Comparison of ENCODE assay signal across 17 mouse cellular contexts in genomic region chr5:137830238-137830637, GRCm38 (mm10). TPM values are rescaled to one million over a fixed set of nuclear protein-coding genes. Genes with fewer than 3 reads are reported as not detected.
DNase-seq lines count a peak whose midpoint lies in the region; ATAC-seq and TF ChIP-seq lines count a peak whose summit lies in the region.
"Had no signal": no experiment of that assay in that cellular context is flagged by ENCODE, and none has a peak within 500 bp of the region (broad histone marks: within the 10 kb centered on the region; RNA-seq: fewer than 3 reads in every experiment).

No protein-coding gene starts in this region.

- H3K27me3 ChIP-seq in heart, postnatal 0 days (ENCODE audit: control insufficient read depth, insufficient read depth, low read length) = no peaks in the 10 kb centered on the region
- no peaks in the 10 kb centered on the region for H3K27me3 ChIP-seq in lung, embryonic 15.5 days
- H3K27me3 ChIP-seq in lung, postnatal 0 days (replicated peaks; ENCODE audit: insufficient read depth, low read length) = no peaks in the 10 kb centered on the region
- no peaks in the 10 kb centered on the region for H3K27me3 ChIP-seq in liver, embryonic 11.5 days (replicated peaks; ENCODE audit: control insufficient read depth, insufficient read depth, low read length)
- H3K27me3 ChIP-seq: hindbrain, embryonic 15.5 days had no signal

- H3K36me3 ChIP-seq in heart, postnatal 0 days (replicated peaks; ENCODE audit: control insufficient read depth, insufficient read depth, low read length) = no peaks in the 10 kb centered on the region
- no peaks in the 10 kb centered on the region for H3K36me3 ChIP-seq in lung, embryonic 15.5 days
- H3K36me3 ChIP-seq in lung, postnatal 0 days (ENCODE audit: insufficient read depth, low read length) = no peaks in the 10 kb centered on the region
- no peaks in the 10 kb centered on the region for H3K36me3 ChIP-seq in liver, embryonic 11.5 days (ENCODE audit: control insufficient read depth, insufficient read depth, low read length)
- H3K36me3 ChIP-seq: forebrain, embryonic 10.5 days; hindbrain, embryonic 15.5 days had no signal

- intact Hi-C loops in heart, postnatal 14 days (cut with DNase I) = no loop called here

- no peak overlapping the region for H3K9ac ChIP-seq in heart, postnatal 0 days (replicated peaks; ENCODE audit: low read depth, low read length)
- no peak overlapping the region for H3K9ac ChIP-seq in lung, embryonic 15.5 days
- no peak overlapping the region for H3K9ac ChIP-seq in lung, postnatal 0 days (replicated peaks; ENCODE audit: low read depth)
- H3K9ac ChIP-seq in liver, embryonic 11.5 days (ENCODE audit: low read depth, low read length) = no peak overlapping the region
- H3K9ac ChIP-seq: hindbrain, embryonic 15.5 days had no signal

- no peaks in the 10 kb centered on the region for H3K4me1 ChIP-seq in heart, postnatal 0 days (ENCODE audit: control insufficient read depth, insufficient read depth)
- H3K4me1 ChIP-seq in lung, embryonic 15.5 days = no peaks in the 10 kb centered on the region
- H3K4me1 ChIP-seq in lung, postnatal 0 days (ENCODE audit: insufficient read depth, low read depth, low read length) = no peaks in the 10 kb centered on the region
- no peaks in the 10 kb centered on the region for H3K4me1 ChIP-seq in liver, embryonic 11.5 days (replicated peaks; ENCODE audit: control insufficient read depth, insufficient read depth, low read length)
- H3K4me1 ChIP-seq: forebrain, embryonic 10.5 days; hindbrain, embryonic 15.5 days had no signal

- H3K4me2 ChIP-seq in heart, postnatal 0 days (ENCODE audit: low read depth, low read length) = no peak overlapping the region
- H3K4me2 ChIP-seq in lung, embryonic 15.5 days = no peak overlapping the region
- no peak overlapping the region for H3K4me2 ChIP-seq in lung, postnatal 0 days (replicated peaks; ENCODE audit: low read depth, low read length)
- no peak overlapping the region for H3K4me2 ChIP-seq in liver, embryonic 11.5 days
- H3K4me2 ChIP-seq: hindbrain, embryonic 15.5 days had no signal

- no peak for TF ChIP-seq EP300 in heart, postnatal 0 days (IDR thresholded peaks at IDR 0.05; ENCODE audit: low read depth)
- TF ChIP-seq EP300 in lung, postnatal 0 days (IDR thresholded peaks at IDR 0.05) = no peak

- DNase-seq in heart, postnatal 0 days (ENCODE audit: low spot score) = no peak
- no peak for DNase-seq in heart, postnatal 14 days
- no peak for DNase-seq in lung, postnatal 0 days (ENCODE audit: low spot score)
- DNase-seq in liver, embryonic 11.5 days (ENCODE audit: low spot score) = no peak
- peak; percentile 29 for DNase-seq in testis, postnatal 10 days (ENCODE audit: low spot score)
- no peak for DNase-seq in cerebellum, postnatal 25 days
- DNase-seq: cerebellum, adult 9-10 months; lung, adult 18-20 months; midbrain, embryonic 14.5 days; spleen, adult 18-20 months; thymus, adult 18-20 months had no signal

- no peak for TF ChIP-seq CTCF in heart, postnatal 0 days (IDR thresholded peaks at IDR 0.05; ENCODE audit: low read depth)
- TF ChIP-seq CTCF in lung, postnatal 0 days (IDR thresholded peaks at IDR 0.05) = no peak

- WGBS in heart, postnatal 0 days = 74% methylated on average over 7 of the region's 7 CpGs
- 65% methylated on average over 7 of the region's 7 CpGs for WGBS in lung, embryonic 15.5 days
- 62% methylated on average over 7 of the region's 7 CpGs for WGBS in lung, postnatal 0 days
- 63% methylated on average over 7 of the region's 7 CpGs for WGBS in liver, embryonic 11.5 days

- no peak overlapping the region for H3K4me3 ChIP-seq in heart, postnatal 0 days (ENCODE audit: low read depth, low read length)
- no peak overlapping the region for H3K4me3 ChIP-seq in lung, embryonic 15.5 days
- H3K4me3 ChIP-seq in lung, postnatal 0 days (ENCODE audit: low read depth, low read length) = no peak overlapping the region
- no peak overlapping the region for H3K4me3 ChIP-seq in liver, embryonic 11.5 days (ENCODE audit: low read depth, low read length)
- H3K4me3 ChIP-seq: forebrain, embryonic 10.5 days; hindbrain, embryonic 15.5 days had no signal

- H3K9me3 ChIP-seq in heart, postnatal 0 days (replicated peaks; ENCODE audit: control insufficient read depth, low read length) = no peaks in the 10 kb centered on the region
- H3K9me3 ChIP-seq in lung, embryonic 15.5 days = no peaks in the 10 kb centered on the region
- no peaks in the 10 kb centered on the region for H3K9me3 ChIP-seq in lung, postnatal 0 days (ENCODE audit: low read length)
- H3K9me3 ChIP-seq in liver, embryonic 11.5 days (ENCODE audit: control insufficient read depth, low read length) = no peaks in the 10 kb centered on the region
- H3K9me3 ChIP-seq: forebrain, embryonic 10.5 days; hindbrain, embryonic 15.5 days had no signal

- peak overlapping the region; percentile 40 for H3K27ac ChIP-seq in heart, postnatal 0 days (ENCODE audit: low read depth)
- H3K27ac ChIP-seq in lung, embryonic 15.5 days = 0 out of 2 replicates have a peak overlapping the region, but pooled peaks have one; percentile 29
- H3K27ac ChIP-seq in lung, postnatal 0 days (ENCODE audit: low read length) = no peak overlapping the region
- peak overlapping the region; percentile 8; the same call in 1 of the 2 replicates for H3K27ac ChIP-seq in liver, embryonic 11.5 days (ENCODE audit: low read depth, low read length)
- H3K27ac ChIP-seq: forebrain, embryonic 10.5 days; hindbrain, embryonic 15.5 days had no signal

- ATAC-seq in heart, postnatal 0 days (ENCODE audit: insufficient read depth, low read depth) = no peak
- ATAC-seq in lung, embryonic 15.5 days (ENCODE audit: borderline replicate concordance, extremely low read depth, low FRiP score, low TSS enrichment) = no peak
- no peak for ATAC-seq in lung, postnatal 0 days
- ATAC-seq in liver, embryonic 11.5 days (replicated peaks; ENCODE audit: low FRiP score) = no peak

RNA-seq across cellular contexts. Expression of gene Pilra, which starts 5.8 kb away (rescaled TPM):
- total RNA-seq in heart, postnatal 0 days (2014; rRNA removed; ENCODE audit: low replicate concordance) = 3.7 and 78.0 TPM in 2 replicates
- 2.0 TPM in 2 replicates for polyA plus RNA-seq in heart, postnatal 0 days (2015; fragmentation: Nextera tagmentation; extraction: Ambion mirVana)
- total RNA-seq in heart, postnatal 14 days (2021) = 1 to 10 TPM; 1.3 to 2.4 TPM
- 3.4 and 4.0 TPM in 2 replicates for polyA plus RNA-seq in lung, embryonic 15.5 days (2015; fragmentation: Nextera tagmentation; extraction: Ambion mirVana)
- 12.5 and 12.6 TPM in 2 replicates for polyA plus RNA-seq in lung, postnatal 0 days (2015; fragmentation: Nextera tagmentation; extraction: Ambion mirVana)
- polyA plus RNA-seq in liver, embryonic 11.5 days (2014; fragmentation: Nextera tagmentation; extraction: Ambion mirVana) = 1.3 and 1.5 TPM in 2 replicates

RNA-seq across cellular contexts. Expression of gene Pilrb1, which starts 27.7 kb away (rescaled TPM):
- 0.66 TPM in 1 of 2 replicates, not detected in the other for total RNA-seq in heart, postnatal 0 days (2014; rRNA removed; ENCODE audit: low replicate concordance)
- polyA plus RNA-seq in heart, postnatal 0 days (2015; fragmentation: Nextera tagmentation; extraction: Ambion mirVana) = 0.45 and 0.75 TPM in 2 replicates
- 1 to 10 TPM in 1 of 2 experiments, under 1 TPM in 1; 0.44 to 1.5 TPM for total RNA-seq in heart, postnatal 14 days (2021)
- polyA plus RNA-seq in lung, embryonic 15.5 days (2015; fragmentation: Nextera tagmentation; extraction: Ambion mirVana) = 0.76 and 0.78 TPM in 2 replicates
- 3.6 and 4.7 TPM in 2 replicates for polyA plus RNA-seq in lung, postnatal 0 days (2015; fragmentation: Nextera tagmentation; extraction: Ambion mirVana)
- polyA plus RNA-seq in liver, embryonic 11.5 days (2014; fragmentation: Nextera tagmentation; extraction: Ambion mirVana) = 1.5 and 1.6 TPM in 2 replicates
- total RNA-seq: left cerebral cortex, postnatal 10 days had no signal
- polyA plus RNA-seq: embryonic facial prominence, embryonic 11.5 days; forebrain, embryonic 10.5 days; hindbrain, embryonic 15.5 days; midbrain, embryonic 14.5 days; neural tube, embryonic 11.5 days had no signal

RNA-seq across cellular contexts. Expression of gene Pilrb2, which starts 41.4 kb away (rescaled TPM):
- total RNA-seq in heart, postnatal 0 days (2014; rRNA removed; ENCODE audit: low replicate concordance) = 2.4 TPM in 1 of 2 replicates, not detected in the other
- 1.2 and 1.6 TPM in 2 replicates for polyA plus RNA-seq in heart, postnatal 0 days (2015; fragmentation: Nextera tagmentation; extraction: Ambion mirVana)
- total RNA-seq in heart, postnatal 14 days (2021) = under 1 TPM; 0.45 to 1.00 TPM
- polyA plus RNA-seq in lung, embryonic 15.5 days (2015; fragmentation: Nextera tagmentation; extraction: Ambion mirVana) = 0.83 and 1.1 TPM in 2 replicates
- 6.1 and 6.2 TPM in 2 replicates for polyA plus RNA-seq in lung, postnatal 0 days (2015; fragmentation: Nextera tagmentation; extraction: Ambion mirVana)
- polyA plus RNA-seq in liver, embryonic 11.5 days (2014; fragmentation: Nextera tagmentation; extraction: Ambion mirVana) = 1.3 and 2.1 TPM in 2 replicates
- total RNA-seq: left cerebral cortex, postnatal 10 days had no signal
- polyA plus RNA-seq: embryonic facial prominence, embryonic 11.5 days; forebrain, embryonic 10.5 days; hindbrain, embryonic 15.5 days; neural tube, embryonic 11.5 days had no signal

RNA-seq across cellular contexts. Expression of gene Zcwpw1, which starts 42.6 kb away (rescaled TPM):
- total RNA-seq in heart, postnatal 0 days (2014; rRNA removed; ENCODE audit: low replicate concordance) = 1.4 and 8.7 TPM in 2 replicates
- 2.2 and 3.6 TPM in 2 replicates for polyA plus RNA-seq in heart, postnatal 0 days (2015; fragmentation: Nextera tagmentation; extraction: Ambion mirVana)
- 1 to 10 TPM; 1.1 to 1.3 TPM for total RNA-seq in heart, postnatal 14 days (2021)
- polyA plus RNA-seq in lung, embryonic 15.5 days (2015; fragmentation: Nextera tagmentation; extraction: Ambion mirVana) = 23.1 and 28.2 TPM in 2 replicates
- 2.4 and 4.3 TPM in 2 replicates for polyA plus RNA-seq in lung, postnatal 0 days (2015; fragmentation: Nextera tagmentation; extraction: Ambion mirVana)
- polyA plus RNA-seq in liver, embryonic 11.5 days (2014; fragmentation: Nextera tagmentation; extraction: Ambion mirVana) = 10.2 and 13.1 TPM in 2 replicates

RNA-seq across cellular contexts. Expression of gene Mepce, which starts 42.8 kb away (rescaled TPM):
- 18.0 and 19.6 TPM in 2 replicates for total RNA-seq in heart, postnatal 0 days (2014; rRNA removed; ENCODE audit: low replicate concordance)
- polyA plus RNA-seq in heart, postnatal 0 days (2015; fragmentation: Nextera tagmentation; extraction: Ambion mirVana) = 5.0 and 5.4 TPM in 2 replicates
- 10 to 100 TPM; 32.7 to 33.0 TPM for total RNA-seq in heart, postnatal 14 days (2021)
- 11.5 and 12.3 TPM in 2 replicates for polyA plus RNA-seq in lung, embryonic 15.5 days (2015; fragmentation: Nextera tagmentation; extraction: Ambion mirVana)
- polyA plus RNA-seq in lung, postnatal 0 days (2015; fragmentation: Nextera tagmentation; extraction: Ambion mirVana) = 12.2 and 13.7 TPM in 2 replicates
- polyA plus RNA-seq in liver, embryonic 11.5 days (2014; fragmentation: Nextera tagmentation; extraction: Ambion mirVana) = 9.3 and 11.1 TPM in 2 replicates
